Mouse (Mus musculus) kidney, adult 2 months (tissue): ENCODE measurements around the gene Cntn5.

ENCODE experiments used
- CTCF ChIP-seq: fragments of 200-500 bp; conservative IDR thresholded peaks from 2 replicates; pipeline ENCODE4 v1.5.1; 2011; ENCODE audit warnings: low read depth, mild to moderate bottlenecking, control low read depth, low read length, moderate library complexity, mixed read lengths; ENCODE audit not compliant: insufficient read depth, insufficient read length
- POLR2A ChIP-seq: fragments of 200-500 bp; IDR thresholded peaks from one replicate; pipeline ENCODE4 v1.6.1; 2011; ENCODE audit warnings: low read depth, low read length, control low read depth

DNA sequence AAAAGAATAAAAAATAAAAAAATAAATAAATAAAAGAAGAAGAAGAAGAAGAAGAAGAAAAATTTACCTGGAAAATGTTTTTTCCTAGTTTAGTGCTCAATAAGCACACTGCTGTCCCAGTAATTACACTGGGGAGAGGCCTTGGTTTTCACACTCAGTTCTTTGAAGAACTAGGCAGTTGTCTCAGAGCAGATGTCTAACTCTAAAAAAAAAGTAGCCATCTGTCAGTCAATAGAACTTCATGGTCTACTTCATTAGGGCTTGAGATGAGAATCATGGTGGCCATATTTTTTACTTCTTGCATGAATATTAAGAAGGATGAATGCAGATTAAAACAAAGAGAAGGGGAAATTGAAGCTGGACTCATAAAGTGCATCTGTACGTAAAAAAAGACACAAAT is 246.5 kb downstream of the Cntn5 start:
- TF ChIP-seq CTCF: no peak
- TF ChIP-seq POLR2A: no peak
